Mouse (Mus musculus) lung, postnatal 0 days (tissue): ENCODE measurements around the gene Gdi1. TPM values are rescaled to one million over a fixed set of nuclear protein-coding genes. Genes with fewer than 3 reads are reported as not detected.

Experiments used
- ATAC-seq: fragments of 200-750 bp; cut with Nextera tagmentation; 2 replicates; pipeline ENCODE4 v1.8.0; 2017; ENCODE audit warnings: moderate library complexity
- DNase-seq: peaks from one replicate; pipeline ENCODE4 v3.0.0-alpha.2; 2016; ENCODE audit warnings: low spot score
- H3K27ac ChIP-seq: fragments of 300-500 bp; sonication (generic); 2 replicates; pipeline ENCODE4 v1.5.1; 2014; ENCODE audit warnings: antibody characterized with exemption, mild to moderate bottlenecking, low read length, mixed read lengths
- H3K27me3 ChIP-seq: fragments of 300-500 bp; sonication (generic); replicated peaks from 2 replicates; pipeline ENCODE4 v1.6.1; 2014; ENCODE audit warnings: low read length, mixed read lengths; ENCODE audit not compliant: insufficient read depth
- H3K36me3 ChIP-seq: fragments of 300-500 bp; sonication (generic); 2 replicates; pipeline ENCODE4 v1.6.1; 2014; ENCODE audit warnings: low read length, mixed read lengths; ENCODE audit not compliant: insufficient read depth
- H3K4me1 ChIP-seq: fragments of 300-500 bp; sonication (generic); 2 replicates; pipeline ENCODE4 v1.6.1; 2014; ENCODE audit warnings: antibody characterized with exemption, low read depth, low read length, mixed read lengths; ENCODE audit not compliant: insufficient read depth
- H3K4me2 ChIP-seq: fragments of 300-500 bp; sonication (generic); replicated peaks from 2 replicates; pipeline ENCODE4 v1.6.1; 2014; ENCODE audit warnings: low read depth, mild to moderate bottlenecking, low read length, moderate library complexity, mixed read lengths
- H3K4me3 ChIP-seq: fragments of 300-500 bp; sonication (generic); 2 replicates; pipeline ENCODE4 v1.5.1; 2014; ENCODE audit warnings: low read depth, low read length
- H3K9ac ChIP-seq: fragments of 300-500 bp; sonication (generic); replicated peaks from 2 replicates; pipeline ENCODE4 v1.6.1; 2014; ENCODE audit warnings: low read depth, mild to moderate bottlenecking
- H3K9me3 ChIP-seq: fragments of 300-500 bp; sonication (generic); 2 replicates; pipeline ENCODE4 v1.6.1; 2016; ENCODE audit warnings: low read length, mixed read lengths
- CTCF ChIP-seq: IDR thresholded peaks from 2 replicates; pipeline ENCODE4 v1.5.1; 2016; ENCODE audit warnings: antibody characterized with exemption, mild to moderate bottlenecking
- EP300 ChIP-seq: IDR thresholded peaks from 2 replicates; pipeline ENCODE4 v1.6.1; 2016; ENCODE audit warnings: antibody characterized with exemption, mild to moderate bottlenecking, control low read depth
- WGBS: fragments of 180-500 bp; shearing (Covaris S2); extraction: QIAGEN DNeasy Blood & Tissue Kit; methylation state at CpG from one replicate; pipeline ENCODE4 v1.1.7; 2014; 5-methylcytosine and 5-hydroxymethylcytosine counted together
- polyA plus RNA-seq: library from polyadenylated mRNA; unstranded; fragments of >200 nt; fragmentation: Nextera tagmentation; extraction: Ambion mirVana; gene quantifications from 2 replicates; pipeline ENCODE4 v1.2.1, GENCODE M21; 2015

Gdi1 gene
- polyA plus RNA-seq, 1 experiment from 2014 or later, result 96.7 TPM

DNA sequence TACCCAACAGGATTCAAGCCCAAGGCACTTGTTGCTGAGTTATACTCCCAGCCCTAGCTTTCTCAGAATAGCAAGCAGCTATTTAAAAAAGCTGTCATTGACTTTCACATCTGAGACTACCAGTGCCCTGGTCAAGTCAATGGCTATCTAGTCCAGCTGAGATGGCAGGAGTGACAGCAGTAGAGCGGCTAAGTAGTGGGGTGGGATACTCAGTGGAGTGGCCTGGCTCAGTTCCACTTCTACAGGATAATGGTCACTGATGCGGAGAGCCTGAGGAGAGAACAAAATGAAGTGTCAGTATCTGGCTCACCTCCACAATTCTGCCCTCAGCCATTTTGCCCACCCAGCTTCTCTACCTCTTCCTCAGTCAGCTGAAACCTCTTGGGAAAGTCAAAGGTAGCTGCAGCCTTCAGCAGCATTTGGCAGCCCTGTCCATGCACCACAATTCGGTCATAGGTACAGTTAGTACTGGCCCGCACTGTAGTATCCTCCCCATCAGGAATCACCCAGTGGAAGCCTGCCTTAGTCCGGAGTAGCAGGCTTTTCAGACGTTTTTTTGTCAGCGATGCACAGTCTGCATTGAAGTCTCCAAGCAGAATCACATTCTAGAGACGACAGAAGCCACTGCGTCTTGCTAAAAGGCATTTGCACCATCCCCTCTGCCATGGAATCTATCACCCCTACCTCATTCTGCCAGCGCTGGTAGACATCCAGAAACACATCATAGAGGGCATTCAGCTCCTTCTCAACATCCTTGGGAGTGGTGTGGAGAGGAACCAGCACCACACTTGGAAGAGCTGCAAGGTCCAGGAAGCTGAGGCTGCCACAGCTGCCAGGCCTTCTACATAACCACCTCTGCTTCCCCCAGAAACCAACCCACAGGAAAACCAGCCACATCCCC is 31.1 kb upstream of the Gdi1 start:
- DNase-seq (no peak), ATAC-seq (no peak)
- Histone ChIP-seq H3K27ac (no peak overlapping the region), H3K27me3 (no peaks in the 10 kb centered on the region), H3K4me3 (no peak overlapping the region), H3K9ac (no peak overlapping the region), H3K9me3 (no peaks in the 10 kb centered on the region), H3K4me2 (no peak overlapping the region), H3K36me3 (no peaks in the 10 kb centered on the region), H3K4me1 (no peaks in the 10 kb centered on the region)
- no peak for TF ChIP-seq CTCF
- TF ChIP-seq EP300, result no peak
- 21% methylated on average over 10 of the region's 10 CpGs for WGBS

DNA sequence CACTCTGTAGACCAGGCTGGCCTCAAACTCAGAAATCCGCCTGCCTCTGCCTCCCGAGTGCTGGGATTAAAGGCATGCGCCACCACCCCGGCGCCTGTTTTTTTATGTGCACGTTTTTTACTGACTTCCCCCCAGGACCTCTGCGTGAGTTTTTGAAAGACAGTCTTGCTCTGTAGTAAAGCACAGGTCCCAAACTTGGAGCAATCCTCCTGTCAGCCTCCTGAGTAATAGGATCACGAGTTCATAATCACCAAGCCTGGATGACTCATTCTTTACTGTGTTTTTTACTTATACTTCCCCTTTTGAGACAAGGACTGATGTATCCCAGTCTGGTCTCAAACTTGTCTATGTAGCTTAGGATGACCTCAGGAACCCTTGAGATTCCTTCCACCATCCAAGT is 26.9 kb upstream of the Gdi1 start:
- H3K4me3 ChIP-seq, result no peak overlapping the region

DNA sequence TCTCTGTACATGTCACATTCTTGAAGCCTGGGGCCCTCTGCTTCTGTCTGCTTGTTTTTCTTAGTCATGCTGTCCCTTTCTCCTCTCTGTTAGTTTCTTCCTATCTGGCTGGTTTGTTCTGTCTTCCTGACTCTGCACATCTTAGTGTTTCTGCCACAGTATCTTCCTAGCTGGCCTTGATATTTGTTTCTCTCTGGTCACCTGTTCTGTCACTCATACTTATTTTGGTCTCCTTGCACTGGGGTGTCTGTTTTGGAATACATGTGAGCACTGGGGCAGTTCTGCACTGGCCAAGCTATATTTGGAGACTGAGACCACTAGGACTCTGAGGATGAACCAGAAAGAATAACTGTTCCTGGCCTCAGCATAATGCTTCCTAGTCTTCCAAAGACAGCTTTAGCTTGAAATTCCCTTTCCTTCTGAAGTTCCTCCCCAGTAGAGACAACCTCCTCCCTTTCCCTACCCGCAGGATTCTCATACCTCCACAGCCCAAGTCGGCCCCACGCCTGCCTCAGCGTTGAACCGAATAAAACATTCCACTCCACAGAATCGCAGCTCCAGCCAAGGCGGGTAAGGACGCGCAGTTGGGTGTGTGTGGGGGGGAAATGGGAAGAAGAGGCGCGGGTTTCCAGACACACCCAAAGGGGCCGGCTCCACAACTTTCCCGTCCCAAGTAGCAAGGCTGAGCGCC is 23.6 kb upstream of the Gdi1 start:
- H3K36me3 ChIP-seq, result no peaks in the 10 kb centered on the region
- H3K4me3 ChIP-seq, result peak overlapping the region; percentile 42
- peak overlapping the region; percentile 86; the same call in 1 of the 2 replicates for H3K27ac ChIP-seq
- H3K9ac ChIP-seq, result 0 out of 2 replicates have a peak overlapping the region, but pooled peaks have one; percentile 8
- DNase-seq, result no peak
- TF ChIP-seq CTCF, result no peak
- no peak for TF ChIP-seq EP300
- 8% methylated on average over 14 of the region's 14 CpGs for WGBS
- H3K9me3 ChIP-seq, result no peaks in the 10 kb centered on the region
- H3K27me3 ChIP-seq, result no peaks in the 10 kb centered on the region
- H3K4me1 ChIP-seq, result no peaks in the 10 kb centered on the region; the same call in 1 of the 2 replicates
- no peak for ATAC-seq
- peak overlapping the region; percentile 59 for H3K4me2 ChIP-seq

More for the DNA sequence above, 26.9 kb upstream of the Gdi1 start:
- TF ChIP-seq EP300, result no peak
- no peak for TF ChIP-seq CTCF
- H3K27me3 ChIP-seq, result no peaks in the 10 kb centered on the region
- peak; percentile 30 for DNase-seq
- no peaks in the 10 kb centered on the region for H3K36me3 ChIP-seq
- WGBS, result 73% methylated on average over 8 of the region's 8 CpGs
- H3K4me2 ChIP-seq, result no peak overlapping the region
- no peak for ATAC-seq
- H3K27ac ChIP-seq, result no peak overlapping the region
- H3K9me3 ChIP-seq, result no peaks in the 10 kb centered on the region
- no peak overlapping the region for H3K9ac ChIP-seq
- H3K4me1 ChIP-seq, result no peaks in the 10 kb centered on the region

DNA sequence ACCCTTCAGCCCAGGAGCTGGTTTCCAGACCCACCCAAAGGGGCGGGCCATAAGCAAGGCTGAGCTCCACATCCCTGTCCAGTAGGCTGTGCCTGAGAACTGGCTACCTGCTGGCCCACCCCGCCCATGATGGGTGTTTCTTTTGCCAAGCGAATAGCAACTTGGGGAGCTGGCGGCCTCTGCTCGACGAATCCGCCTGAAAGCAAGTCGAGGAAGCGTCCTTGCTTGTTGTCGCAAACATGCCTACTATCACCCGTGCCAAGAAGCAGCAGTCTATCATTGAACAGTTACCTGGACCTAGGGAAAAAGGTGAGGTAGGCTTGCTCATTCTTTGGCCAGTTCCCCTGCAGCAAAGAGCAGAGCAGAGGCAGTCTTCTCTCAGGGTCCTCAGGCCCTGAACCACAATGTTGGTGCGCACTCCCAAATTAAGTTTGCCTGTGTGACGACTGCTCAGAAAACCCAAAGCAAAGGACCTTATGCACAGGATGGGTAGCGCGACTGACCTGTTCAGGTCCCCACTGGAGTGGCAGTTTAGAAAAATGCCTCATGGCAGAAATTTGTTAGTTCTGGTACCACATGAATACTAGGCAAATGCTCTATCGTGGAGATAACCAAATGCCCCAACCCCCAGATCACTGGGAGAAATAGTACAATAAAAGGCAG is 22.9 kb upstream of the Gdi1 start, which contains the start of the genes Taz and Dnase1l1:
Gene Taz (plus strand): TSS at position 181 of the 663 bp plus-strand sequence.
Gene Dnase1l1 (minus strand): TSS at position 606 of the 663 bp plus-strand sequence.
- peak; percentile 93 for ATAC-seq
- TF ChIP-seq EP300 (no peak), CTCF (peak; percentile 20; the same call in 1 of the 2 replicates)
- Histone ChIP-seq H3K36me3 (no peaks in the 10 kb centered on the region), H3K4me1 (no peaks in the 10 kb centered on the region; the same call in 1 of the 2 replicates), H3K4me2 (peak within 1 kb of the TSS; percentile 59), H3K9ac (peak within 1 kb of the TSS; percentile 44), H3K4me3 (peak within 1 kb of the TSS; percentile 42), H3K9me3 (no peaks in the 10 kb centered on the region), H3K27ac (peak within 1 kb of the TSS; percentile 86), H3K27me3 (no peaks in the 10 kb centered on the region)
- 9% methylated on average over 16 of the region's 16 CpGs for WGBS
- peak; percentile 95 for DNase-seq

DNA sequence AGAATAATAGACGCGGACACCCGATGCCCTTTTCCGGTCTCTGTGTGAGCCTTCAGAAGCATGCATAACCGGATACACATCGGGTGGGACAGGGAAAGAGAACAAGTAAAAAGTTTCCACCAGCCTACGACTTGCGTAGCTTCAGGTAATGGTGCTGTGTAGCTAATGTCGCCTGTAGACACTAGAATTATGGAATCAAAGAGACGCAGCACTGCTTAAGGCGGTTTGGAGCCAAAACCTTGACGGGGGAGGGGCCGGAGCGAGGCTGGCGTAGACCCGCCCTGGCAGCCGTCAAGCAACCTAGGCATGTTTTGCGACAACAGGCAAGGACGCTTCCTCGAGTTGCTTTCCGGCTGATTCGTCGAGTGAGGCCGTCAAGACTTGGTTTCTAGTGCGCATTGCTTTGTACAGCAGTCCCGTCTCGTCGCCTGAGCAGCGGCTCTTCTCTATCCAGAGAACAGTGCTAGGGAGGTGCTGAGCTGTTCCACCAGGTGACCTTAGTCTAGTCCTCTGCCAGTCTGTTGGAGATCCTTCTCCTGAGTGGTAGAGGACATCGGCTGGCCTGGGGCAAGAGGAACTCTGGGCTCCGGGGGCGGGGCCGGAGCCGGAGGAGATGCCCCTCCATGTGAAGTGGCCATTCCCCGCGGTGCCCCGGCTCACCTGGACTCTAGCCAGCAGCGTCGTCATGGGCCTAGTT is 22.3 kb upstream of the Gdi1 start:
- Histone ChIP-seq H3K27ac (peak overlapping the region; percentile 86), H3K27me3 (no peaks in the 10 kb centered on the region), H3K9me3 (no peaks in the 10 kb centered on the region), H3K36me3 (no peaks in the 10 kb centered on the region), H3K4me3 (peak overlapping the region; percentile 42), H3K4me2 (peak overlapping the region; percentile 59), H3K4me1 (no peaks in the 10 kb centered on the region; the same call in 1 of the 2 replicates), H3K9ac (peak overlapping the region; percentile 44)
- TF ChIP-seq CTCF (no peak), EP300 (no peak)
- ATAC-seq (peak; percentile 75), DNase-seq (peak; percentile 92)
- 16% methylated on average over 38 of the region's 39 CpGs for WGBS
